Mouse (Mus musculus) myocyte (in vitro differentiated cells): Measurements from ENCODE around the gene Txndc5.

Source experiments
- MAX ChIP-seq: IDR thresholded peaks from one replicate; pipeline ENCODE4 v1.6.1; 2011; ENCODE audit warnings: low read depth, mild to moderate bottlenecking, control low read depth
- POLR2A ChIP-seq: IDR thresholded peaks from one replicate; pipeline ENCODE4 v1.6.1; 2011; ENCODE audit warnings: low read depth, mild to moderate bottlenecking, control low read depth, moderate library complexity; ENCODE audit not compliant: insufficient read length

GRCm38 (mm10) chr13:38531498-38531897 is 2.9 kb upstream of the Txndc5 start:
- TF ChIP-seq MAX (no peak), POLR2A (no peak)
